Mouse (Mus musculus): ENCODE measurements around the gene Efna3.

Gene Efna3

DNA sequence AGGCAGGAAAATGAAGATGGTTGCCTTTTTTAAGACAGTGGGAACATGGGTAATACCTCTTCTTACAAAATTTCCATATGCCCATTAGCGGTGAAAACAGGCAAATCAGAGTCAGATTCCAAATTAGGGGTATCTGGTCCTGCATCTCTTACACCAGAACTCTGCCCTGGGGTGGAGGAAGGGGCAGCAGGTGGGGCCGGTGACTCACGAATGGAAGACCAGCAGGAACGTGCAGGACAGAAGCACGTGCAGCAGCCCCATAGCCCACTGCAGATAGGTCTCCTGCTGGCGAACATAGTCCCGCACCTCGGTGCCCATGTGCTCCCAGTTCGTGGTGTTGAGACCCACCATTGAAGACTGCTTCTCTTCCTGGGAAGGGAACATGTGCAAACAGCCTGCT lies 33.3 kb upstream of the Efna3 start:
- Histone ChIP-seq H3K4me3 (replicated peaks; ENCODE audit: low read length) (peak overlapping the region; percentile 48; the same call in 1 of the 2 replicates), H3K36me3 (ENCODE audit: insufficient read depth, low read length) (no peaks in the 10 kb centered on the region), H3K4me1 (replicated peaks; ENCODE audit: low read depth, low read length) (peaks cover 44% of the 10 kb centered on the region), H3K9me3 (ENCODE audit: low read length) (no peaks in the 10 kb centered on the region), H3K27me3 (ENCODE audit: insufficient read depth, low read length) (peaks cover 75% of the 10 kb centered on the region)
- TF ChIP-seq POU5F1 (IDR thresholded peaks at IDR 0.05; ENCODE audit: borderline replicate concordance, low read length) (no peak), CTCF (conservative IDR thresholded peaks at IDR 0.05; ENCODE audit: low read length) (no peak), NANOG (IDR thresholded peaks at IDR 0.05; ENCODE audit: borderline replicate concordance, low read length) (no peak)

DNA sequence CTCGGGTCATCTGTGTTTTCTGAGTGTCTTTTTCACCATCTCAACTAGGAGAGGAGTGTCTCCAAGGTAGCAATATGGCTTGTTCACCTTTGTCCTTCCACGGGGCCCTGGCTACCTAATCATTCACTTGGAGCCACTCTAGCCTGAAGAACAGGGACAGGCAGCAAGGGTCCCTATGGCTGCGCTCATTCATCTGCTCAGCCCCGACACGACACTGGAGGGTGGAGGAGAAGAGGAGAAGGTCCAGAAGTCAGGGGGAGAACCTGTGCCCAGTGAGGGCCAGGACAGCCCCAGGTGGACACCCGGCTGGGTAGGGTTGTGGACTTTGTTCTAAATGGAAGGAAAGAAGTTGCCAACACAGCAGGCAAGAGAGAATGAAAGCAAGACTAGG lies 32.7 kb upstream of the Efna3 start:
- Histone ChIP-seq H3K9me3 (ENCODE audit: low read length) (no peaks in the 10 kb centered on the region), H3K36me3 (ENCODE audit: insufficient read depth, low read length) (no peaks in the 10 kb centered on the region), H3K27me3 (ENCODE audit: insufficient read depth, low read length) (peaks cover 80% of the 10 kb centered on the region), H3K4me3 (replicated peaks; ENCODE audit: low read length) (no peak overlapping the region), H3K4me1 (replicated peaks; ENCODE audit: low read depth, low read length) (peaks cover 47% of the 10 kb centered on the region)
- TF ChIP-seq CTCF (conservative IDR thresholded peaks at IDR 0.05; ENCODE audit: low read length) (no peak), POU5F1 (IDR thresholded peaks at IDR 0.05; ENCODE audit: borderline replicate concordance, low read length) (no peak), NANOG (IDR thresholded peaks at IDR 0.05; ENCODE audit: borderline replicate concordance, low read length) (no peak)

DNA sequence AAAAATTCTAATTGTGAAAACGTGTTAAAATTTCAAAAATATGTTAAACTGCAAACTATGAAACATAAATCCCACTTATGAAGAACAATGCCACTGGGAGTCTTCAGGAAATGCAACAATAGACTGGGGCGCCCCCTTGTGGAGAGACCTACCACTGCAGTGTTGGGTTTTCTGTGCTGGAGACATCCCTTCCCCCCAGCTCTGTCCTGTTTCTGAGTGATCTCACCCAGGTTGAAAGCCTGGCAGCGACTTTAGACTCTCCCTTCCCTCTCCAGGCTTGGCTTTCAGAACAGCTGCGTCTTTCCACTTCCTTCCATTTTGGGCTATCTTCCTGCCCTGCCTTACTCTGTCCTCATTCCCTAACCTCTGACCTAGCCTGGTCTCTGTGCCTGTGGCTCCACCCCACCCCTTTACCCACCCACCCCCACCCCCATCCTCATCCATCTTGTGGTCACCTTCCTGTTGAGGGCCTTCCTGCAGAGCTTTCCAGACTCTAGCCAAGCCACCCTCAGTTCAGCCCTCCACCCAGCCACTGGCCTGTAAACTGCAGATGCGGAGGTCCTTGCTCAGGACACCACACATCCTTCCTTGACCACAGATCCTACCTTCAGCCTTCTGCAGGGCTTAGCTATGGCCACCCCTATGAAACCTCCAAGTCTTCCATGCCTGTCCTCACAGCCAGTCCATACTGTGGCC lies 32.2 kb upstream of the Efna3 start:
- no peaks in the 10 kb centered on the region for H3K36me3 ChIP-seq (ENCODE audit: insufficient read depth, low read length)
- no peak overlapping the region for H3K4me3 ChIP-seq (replicated peaks; ENCODE audit: low read length)
- H3K27me3 ChIP-seq (ENCODE audit: insufficient read depth, low read length) = peaks cover 86% of the 10 kb centered on the region
- peak; percentile 98 for TF ChIP-seq CTCF (conservative IDR thresholded peaks at IDR 0.05; ENCODE audit: low read length)
- no peak for TF ChIP-seq NANOG (IDR thresholded peaks at IDR 0.05; ENCODE audit: borderline replicate concordance, low read length)
- H3K4me1 ChIP-seq (replicated peaks; ENCODE audit: low read depth, low read length) = peaks cover 52% of the 10 kb centered on the region
- no peaks in the 10 kb centered on the region for H3K9me3 ChIP-seq (ENCODE audit: low read length)

DNA sequence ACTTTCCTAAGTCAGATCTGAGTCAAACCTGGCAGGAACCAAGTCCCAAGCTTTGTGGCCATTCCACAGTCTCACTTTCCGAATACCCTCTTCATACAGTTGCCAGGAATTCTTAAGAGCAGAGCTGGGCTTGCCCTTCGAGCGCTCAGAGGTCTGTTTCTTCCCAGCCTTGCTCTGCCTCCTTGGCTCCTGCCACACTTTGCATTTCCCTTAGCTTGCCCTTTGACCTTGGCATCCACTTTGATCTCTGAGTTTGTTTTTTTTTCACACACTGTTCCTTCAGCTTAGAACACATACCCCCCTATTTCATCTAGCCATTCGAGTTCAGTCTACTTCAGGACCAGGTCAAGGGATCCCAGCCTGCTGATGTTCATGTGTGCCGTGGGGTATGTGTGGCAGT lies 28.5 kb upstream of the Efna3 start:
- TF ChIP-seq NANOG (IDR thresholded peaks at IDR 0.05; ENCODE audit: borderline replicate concordance, low read length) (no peak), CTCF (conservative IDR thresholded peaks at IDR 0.05; ENCODE audit: low read length) (no peak), POU5F1 (IDR thresholded peaks at IDR 0.05; ENCODE audit: borderline replicate concordance, low read length) (no peak)
- Histone ChIP-seq H3K36me3 (ENCODE audit: insufficient read depth, low read length) (peaks cover 19% of the 10 kb centered on the region), H3K9me3 (ENCODE audit: low read length) (no peaks in the 10 kb centered on the region), H3K4me1 (replicated peaks; ENCODE audit: low read depth, low read length) (peaks cover 58% of the 10 kb centered on the region), H3K4me3 (replicated peaks; ENCODE audit: low read length) (no peak overlapping the region), H3K27me3 (ENCODE audit: insufficient read depth, low read length) (peaks cover 81% of the 10 kb centered on the region)

DNA sequence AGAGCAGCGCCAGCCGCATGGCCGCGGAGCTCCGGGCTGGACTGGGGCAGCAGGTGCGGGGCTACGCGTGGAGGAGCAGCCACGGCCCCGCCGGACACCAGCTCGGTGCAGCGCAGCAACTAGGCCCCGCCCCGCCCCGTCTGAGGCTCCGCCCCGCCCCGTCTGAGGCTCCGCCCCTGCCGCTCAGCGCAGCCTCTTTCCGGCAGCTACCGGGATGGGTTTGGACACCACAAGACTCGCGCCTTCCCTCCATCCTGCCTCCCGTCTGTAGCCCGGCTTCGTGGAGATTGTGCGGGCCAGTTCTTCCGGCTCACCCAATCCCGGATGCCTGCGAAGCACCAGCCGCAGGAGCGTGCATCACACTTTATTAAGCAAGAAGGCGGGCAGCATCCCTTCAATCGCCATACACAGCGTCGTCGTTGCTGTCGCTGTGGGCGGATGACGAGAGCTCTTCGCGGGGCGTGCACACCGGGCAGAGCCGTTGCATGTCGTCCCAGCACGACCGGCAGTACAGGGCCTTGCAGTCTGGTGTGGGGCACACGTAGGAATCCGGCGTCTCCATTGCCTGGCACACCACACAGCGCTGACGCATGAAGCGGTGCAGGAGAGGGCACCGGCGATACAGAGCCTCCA lies 27.2 kb upstream of the Efna3 start, which contains the start of gene Adam15:
Gene Adam15, minus strand, starts transcription at position 128 of the 633 bp plus-strand sequence.
- peaks cover 29% of the 10 kb centered on the region for H3K36me3 ChIP-seq (ENCODE audit: insufficient read depth, low read length)
- peaks cover 69% of the 10 kb centered on the region for H3K27me3 ChIP-seq (ENCODE audit: insufficient read depth, low read length)
- no peak for TF ChIP-seq NANOG (IDR thresholded peaks at IDR 0.05; ENCODE audit: borderline replicate concordance, low read length)
- no peak for TF ChIP-seq POU5F1 (IDR thresholded peaks at IDR 0.05; ENCODE audit: borderline replicate concordance, low read length)
- no peak for TF ChIP-seq CTCF (conservative IDR thresholded peaks at IDR 0.05; ENCODE audit: low read length)
- no peaks in the 10 kb centered on the region for H3K9me3 ChIP-seq (ENCODE audit: low read length)
- H3K4me3 ChIP-seq (replicated peaks; ENCODE audit: low read length) = peak within 1 kb of the TSS; percentile 93
- peaks cover 51% of the 10 kb centered on the region for H3K4me1 ChIP-seq (replicated peaks; ENCODE audit: low read depth, low read length)

DNA sequence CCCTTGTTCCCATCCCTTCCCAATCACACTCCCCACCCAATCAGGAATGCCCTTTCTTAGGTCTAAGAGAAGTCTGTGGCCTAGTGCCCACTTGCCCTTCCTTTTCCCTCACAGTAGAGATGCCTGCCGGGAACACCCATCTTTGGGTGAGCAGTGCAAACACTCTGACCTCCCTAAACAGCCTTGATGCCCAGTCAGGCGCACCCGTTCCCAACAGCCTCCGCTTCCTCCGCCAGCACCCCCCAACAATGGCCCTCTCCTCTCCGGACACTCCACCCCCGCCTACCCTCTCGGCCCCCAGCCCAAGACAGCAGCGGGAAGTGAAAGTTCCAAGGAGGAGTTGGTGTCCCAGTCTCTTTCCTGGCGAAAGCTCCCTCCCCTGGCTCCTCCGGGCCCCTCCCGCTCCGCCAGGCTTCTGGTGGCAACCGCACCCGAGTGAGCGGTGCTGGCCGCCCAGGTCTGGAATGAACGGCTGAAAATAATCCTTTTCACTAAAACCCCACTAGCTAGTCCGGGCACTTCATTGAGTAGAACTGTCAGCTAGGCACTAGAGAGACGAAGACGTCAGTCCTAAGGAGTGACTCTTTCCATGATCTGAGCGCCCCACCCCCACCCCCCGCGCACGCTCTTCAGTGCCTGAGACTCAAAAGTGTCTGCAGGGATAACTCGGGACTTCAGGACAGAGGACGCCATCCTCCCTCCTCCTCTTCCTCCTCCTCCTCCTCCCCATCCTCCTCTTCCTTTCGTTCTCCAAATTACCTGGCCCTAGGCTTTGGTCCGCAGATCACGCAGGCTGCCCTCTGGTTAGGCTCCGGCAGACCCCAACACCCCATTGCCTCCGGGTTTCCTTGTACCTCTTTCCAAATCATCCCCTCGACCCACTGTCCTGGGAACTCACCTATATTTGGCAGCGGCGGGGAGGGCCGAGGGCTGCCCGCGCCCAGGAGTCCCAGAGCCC lies 26.4 kb upstream of the Efna3 start:
- Histone ChIP-seq H3K27me3 (ENCODE audit: insufficient read depth, low read length) (peaks cover 67% of the 10 kb centered on the region), H3K4me1 (replicated peaks; ENCODE audit: low read depth, low read length) (peaks cover 44% of the 10 kb centered on the region), H3K9me3 (ENCODE audit: low read length) (no peaks in the 10 kb centered on the region), H3K4me3 (replicated peaks; ENCODE audit: low read length) (peak overlapping the region; percentile 93), H3K36me3 (ENCODE audit: insufficient read depth, low read length) (peaks cover 37% of the 10 kb centered on the region)
- no peak for TF ChIP-seq CTCF (conservative IDR thresholded peaks at IDR 0.05; ENCODE audit: low read length)
- no peak for TF ChIP-seq NANOG (IDR thresholded peaks at IDR 0.05; ENCODE audit: borderline replicate concordance, low read length)
- TF ChIP-seq POU5F1 (IDR thresholded peaks at IDR 0.05; ENCODE audit: borderline replicate concordance, low read length) = no peak

DNA sequence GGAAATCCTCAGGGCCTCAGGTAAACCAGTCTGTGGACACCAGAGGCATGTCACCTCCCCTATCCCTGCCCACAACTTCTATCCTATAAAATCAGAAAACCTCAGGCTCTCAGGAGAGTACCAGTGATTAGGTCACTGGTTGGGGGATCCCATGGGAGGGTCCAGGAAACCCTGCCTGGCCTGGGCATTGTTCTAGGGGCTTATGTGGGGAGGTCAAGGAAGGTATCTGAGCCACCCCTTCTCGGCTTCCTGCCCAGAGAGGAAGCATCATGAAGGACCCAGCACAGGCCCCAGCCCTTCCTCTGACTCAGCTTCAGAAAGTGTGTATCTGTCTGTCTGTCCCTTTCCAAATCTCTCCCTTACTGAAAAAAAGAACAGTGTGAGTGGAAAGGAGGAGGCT lies 25.2 kb upstream of the Efna3 start:
- H3K4me1 ChIP-seq (replicated peaks; ENCODE audit: low read depth, low read length) = peaks cover 33% of the 10 kb centered on the region
- TF ChIP-seq NANOG (IDR thresholded peaks at IDR 0.05; ENCODE audit: borderline replicate concordance, low read length) (no peak), CTCF (conservative IDR thresholded peaks at IDR 0.05; ENCODE audit: low read length) (no peak), POU5F1 (IDR thresholded peaks at IDR 0.05; ENCODE audit: borderline replicate concordance, low read length) (no peak)
- peaks cover 55% of the 10 kb centered on the region for H3K27me3 ChIP-seq (ENCODE audit: insufficient read depth, low read length)
- no peaks in the 10 kb centered on the region for H3K9me3 ChIP-seq (ENCODE audit: low read length)
- H3K4me3 ChIP-seq (replicated peaks; ENCODE audit: low read length) = no peak overlapping the region
- H3K36me3 ChIP-seq (ENCODE audit: insufficient read depth, low read length) = peaks cover 50% of the 10 kb centered on the region
